Mouse (Mus musculus) intestine, postnatal 0 days (tissue): ENCODE data around the gene Ddx20. TPM values are rescaled to one million over a fixed set of nuclear protein-coding genes. Genes with fewer than 3 reads are reported as not detected.
A peak's percentile ranks its signal among the peaks of the same experiment; 100 is the strongest.

Experiments used
- ATAC-seq: fragments of 200-750 bp; cut with Nextera tagmentation; 2 replicates; pipeline ENCODE4 v1.8.0; 2017; ENCODE audit warnings: mild to moderate bottlenecking, moderate TSS enrichment, moderate library complexity
- H3K27ac ChIP-seq: fragments of 300-500 bp; sonication (generic); 2 replicates; pipeline ENCODE4 v1.5.1; 2014; ENCODE audit warnings: mild to moderate bottlenecking, low read depth, low read length, moderate library complexity
- H3K27me3 ChIP-seq: fragments of 300-500 bp; sonication (generic); replicated peaks from 2 replicates; pipeline ENCODE4 v1.6.1; 2014; ENCODE audit warnings: low read length, mixed read lengths; ENCODE audit not compliant: control insufficient read depth, insufficient read depth
- H3K36me3 ChIP-seq: fragments of 300-500 bp; sonication (generic); 2 replicates; pipeline ENCODE4 v1.6.1; 2014; ENCODE audit warnings: mild to moderate bottlenecking, moderate library complexity; ENCODE audit not compliant: control insufficient read depth, insufficient read depth
- H3K4me1 ChIP-seq: fragments of 300-500 bp; sonication (generic); replicated peaks from 2 replicates; pipeline ENCODE4 v1.6.1; 2014; ENCODE audit warnings: antibody characterized with exemption, low read length, mixed read lengths; ENCODE audit not compliant: control insufficient read depth, insufficient read depth
- H3K4me2 ChIP-seq: fragments of 300-500 bp; sonication (generic); replicated peaks from 2 replicates; pipeline ENCODE4 v1.6.1; 2014; ENCODE audit warnings: low read depth, mild to moderate bottlenecking, moderate library complexity
- H3K4me3 ChIP-seq: fragments of 300-500 bp; sonication (generic); 2 replicates; pipeline ENCODE4 v1.5.1; 2014; ENCODE audit warnings: low read depth, low read length
- H3K9ac ChIP-seq: fragments of 300-500 bp; sonication (generic); 2 replicates; pipeline ENCODE4 v1.6.1; 2014; ENCODE audit warnings: mild to moderate bottlenecking, low read depth, low read length
- H3K9me3 ChIP-seq: fragments of 300-500 bp; sonication (generic); 2 replicates; pipeline ENCODE4 v1.6.1; 2016; ENCODE audit warnings: mixed run types; ENCODE audit not compliant: control insufficient read depth
- CTCF ChIP-seq: sonication (generic); IDR thresholded peaks from 2 replicates; pipeline ENCODE4 v1.5.1; 2016; ENCODE audit warnings: low read depth, mild to moderate bottlenecking, control low read depth, antibody characterized with exemption, moderate library complexity
- WGBS: fragments of 180-500 bp; shearing (Covaris S2); extraction: QIAGEN DNeasy Blood & Tissue Kit; methylation state at CpG from one replicate; pipeline ENCODE4 v1.1.7; 2014; 5-methylcytosine and 5-hydroxymethylcytosine counted together
- polyA plus RNA-seq: library from polyadenylated mRNA; unstranded; fragments of >200 nt; fragmentation: Nextera tagmentation; extraction: Ambion mirVana; gene quantifications from 2 replicates; pipeline ENCODE4 v1.2.1, GENCODE M21; 2015

The Ddx20 gene
- polyA plus RNA-seq, 1 experiment from 2014 or later, result 11.4 TPM

DNA sequence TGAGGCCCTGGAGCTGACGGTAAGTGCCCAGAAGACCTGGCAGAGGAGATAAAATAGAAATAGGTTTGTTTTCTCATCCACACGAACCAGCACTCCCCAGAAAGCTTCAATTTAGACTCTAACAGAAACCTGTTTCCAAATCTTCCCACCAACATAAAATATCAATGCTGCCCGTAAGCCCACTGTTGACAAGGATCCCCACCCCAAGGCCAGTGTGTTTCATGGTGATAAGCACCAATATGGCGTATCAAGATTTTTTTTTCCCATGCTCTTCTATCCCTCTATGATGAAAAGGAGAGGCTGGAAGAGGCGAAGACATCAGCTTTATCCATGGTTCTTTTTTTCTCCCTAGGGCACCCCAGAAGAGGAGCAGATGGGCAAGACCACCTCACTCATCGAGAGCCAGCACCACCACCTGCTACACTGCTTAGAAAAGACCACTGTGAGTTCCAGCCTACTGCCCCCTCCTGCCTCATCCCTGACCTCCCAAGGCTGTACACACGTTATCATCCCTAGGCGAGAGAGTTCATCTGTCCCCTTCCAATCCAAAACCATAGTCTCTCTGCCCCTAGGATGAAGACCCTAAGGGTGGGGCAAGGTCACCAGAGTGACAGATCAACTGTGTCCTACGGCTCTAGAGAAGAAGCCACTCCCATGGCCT lies 22.1 kb downstream of the Ddx20 start:
- Histone ChIP-seq H3K4me1 (no peaks in the 10 kb centered on the region), H3K27ac (no peak overlapping the region), H3K9ac (no peak overlapping the region), H3K36me3 (no peaks in the 10 kb centered on the region), H3K9me3 (no peaks in the 10 kb centered on the region), H3K4me3 (no peak overlapping the region), H3K27me3 (no peaks in the 10 kb centered on the region), H3K4me2 (no peak overlapping the region)
- no peak for TF ChIP-seq CTCF
- ATAC-seq, result no peak
- 78% methylated on average over 9 of the region's 9 CpGs for WGBS

DNA sequence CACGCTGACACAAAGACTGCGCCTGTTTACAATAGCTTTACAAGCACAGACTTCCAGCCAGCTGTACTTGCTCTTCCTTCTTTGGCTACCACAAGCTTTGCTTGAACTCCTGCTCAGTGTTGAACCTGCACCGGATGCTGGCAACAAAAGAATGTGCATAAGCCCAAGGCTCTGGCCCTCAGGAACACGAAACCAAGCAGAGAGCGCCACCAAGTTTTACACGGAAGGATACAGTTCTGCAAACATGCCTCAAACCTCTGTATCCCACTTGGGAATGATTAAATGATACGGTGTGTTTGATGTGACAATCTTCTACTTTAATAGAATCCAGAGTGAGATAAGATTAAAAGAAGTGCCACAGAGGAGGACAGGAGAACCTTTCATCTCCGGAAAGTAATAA lies 24.3 kb downstream of the Ddx20 start:
- no peak overlapping the region for H3K27ac ChIP-seq
- ATAC-seq, result no peak

DNA sequence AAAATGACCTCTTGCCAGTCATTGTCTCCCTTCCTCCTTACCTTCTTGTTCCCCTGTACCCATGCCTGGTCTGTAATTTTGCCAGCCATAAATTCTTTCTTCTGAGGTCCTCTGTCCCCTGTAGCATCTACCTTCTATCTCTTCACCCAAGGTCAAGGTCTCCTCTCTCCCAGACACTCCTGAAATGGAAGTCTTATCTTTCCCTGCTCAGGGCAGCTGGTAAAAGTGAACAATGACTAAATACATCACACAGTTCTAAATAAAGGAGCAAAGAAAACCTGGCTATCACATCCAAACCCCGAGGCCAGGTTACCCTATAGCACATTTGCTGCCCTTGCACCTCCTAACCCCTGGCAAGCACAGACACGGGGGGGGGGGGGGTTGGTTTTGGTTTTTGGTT lies 26.8 kb downstream of the Ddx20 start:
- H3K4me3 ChIP-seq, result no peak overlapping the region
- no peak for TF ChIP-seq CTCF
- no peaks in the 10 kb centered on the region for H3K4me1 ChIP-seq
- no peaks in the 10 kb centered on the region for H3K9me3 ChIP-seq
- ATAC-seq, result no peak
- no peaks in the 10 kb centered on the region for H3K27me3 ChIP-seq
- H3K4me2 ChIP-seq, result no peak overlapping the region
- no peak overlapping the region for H3K27ac ChIP-seq
- 34% methylated on average over 2 of the region's 2 CpGs for WGBS
- H3K36me3 ChIP-seq, result no peaks in the 10 kb centered on the region
- H3K9ac ChIP-seq, result no peak overlapping the region

More for the DNA sequence above, 24.3 kb downstream of the Ddx20 start:
- H3K27me3 ChIP-seq, result no peaks in the 10 kb centered on the region
- no peaks in the 10 kb centered on the region for H3K36me3 ChIP-seq
- no peaks in the 10 kb centered on the region for H3K9me3 ChIP-seq
- H3K4me1 ChIP-seq, result no peaks in the 10 kb centered on the region
- TF ChIP-seq CTCF, result peak; percentile 43
- H3K9ac ChIP-seq, result no peak overlapping the region
- no peak overlapping the region for H3K4me2 ChIP-seq
- no peak overlapping the region for H3K4me3 ChIP-seq
- WGBS, result 34% methylated on average over 8 of the region's 8 CpGs

DNA sequence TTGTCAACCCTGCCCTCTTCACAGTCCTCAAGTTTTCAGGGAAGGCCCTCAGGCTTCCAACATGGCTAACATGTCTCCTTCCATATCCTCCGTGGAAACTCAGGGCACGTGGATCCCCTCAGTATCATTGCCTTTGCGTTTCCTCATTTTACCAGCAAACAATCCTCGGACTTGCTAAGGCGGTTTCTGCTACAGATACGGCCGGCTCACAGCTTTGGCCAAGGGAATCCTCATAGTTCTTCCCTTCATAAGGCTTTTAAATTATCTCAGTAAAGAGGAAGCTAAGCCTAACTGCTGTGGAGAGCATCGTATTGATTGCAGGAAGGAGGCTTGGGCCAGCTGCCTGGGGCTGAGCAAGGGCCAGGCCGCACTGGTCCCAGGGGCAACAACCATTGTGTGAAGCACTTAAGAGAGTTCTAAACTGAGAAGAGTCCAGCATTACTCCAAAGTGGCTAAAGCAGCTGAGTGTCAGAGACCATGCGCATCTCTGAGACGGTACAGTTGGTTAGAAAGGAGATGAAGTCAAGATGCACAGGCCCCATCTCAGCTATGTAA lies 32.3 kb downstream of the Ddx20 start:
- ATAC-seq, result no peak

DNA sequence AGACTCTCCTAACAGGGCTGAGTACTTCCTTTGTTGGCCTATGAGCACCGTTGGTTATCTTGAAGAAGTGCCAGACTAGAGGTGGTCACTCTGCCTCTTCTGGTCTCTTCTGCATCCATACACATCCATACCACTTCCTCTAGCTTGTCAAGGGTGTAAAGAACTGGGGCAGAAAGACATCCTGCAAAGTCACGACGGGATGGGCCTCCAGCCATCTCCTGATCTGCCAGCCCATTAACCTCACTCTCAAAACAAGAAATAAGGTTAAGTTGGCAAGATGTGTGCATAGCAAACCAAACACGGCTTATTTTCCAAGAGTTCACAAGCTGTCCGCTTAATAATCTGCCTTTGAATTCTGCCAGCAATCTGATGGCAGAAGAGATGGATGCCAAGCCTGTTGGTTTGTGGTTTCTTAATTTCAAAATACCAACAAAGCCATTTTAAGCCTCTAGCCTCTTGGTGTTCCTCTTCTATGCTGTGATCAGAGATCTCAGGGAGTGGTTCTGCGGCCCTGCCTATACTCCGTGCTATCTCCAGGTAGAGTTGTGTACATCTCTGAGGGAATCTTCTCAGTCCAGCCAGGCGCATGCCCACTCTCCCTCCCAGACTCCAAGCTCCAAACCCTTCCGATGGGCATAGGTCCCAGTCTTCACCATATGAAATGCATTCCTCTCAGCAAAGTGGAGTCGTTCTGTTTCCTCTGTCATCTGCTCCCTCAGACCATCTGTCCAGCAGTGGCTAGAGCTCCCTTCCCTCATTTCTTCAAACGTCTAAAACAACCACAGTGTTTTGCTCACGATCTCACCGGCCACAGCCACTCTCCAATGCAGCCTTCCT lies 33.6 kb downstream of the Ddx20 start:
- Histone ChIP-seq H3K27me3 (no peaks in the 10 kb centered on the region), H3K9me3 (no peaks in the 10 kb centered on the region), H3K4me1 (no peaks in the 10 kb centered on the region), H3K9ac (no peak overlapping the region), H3K4me2 (no peak overlapping the region), H3K36me3 (no peaks in the 10 kb centered on the region), H3K27ac (no peak overlapping the region), H3K4me3 (no peak overlapping the region)
- WGBS, result 87% methylated on average over 13 of the region's 13 CpGs
- no peak for TF ChIP-seq CTCF
- no peak for ATAC-seq

More for the DNA sequence above, 32.3 kb downstream of the Ddx20 start:
- Histone ChIP-seq H3K36me3 (no peaks in the 10 kb centered on the region), H3K4me2 (no peak overlapping the region), H3K9ac (no peak overlapping the region), H3K27ac (no peak overlapping the region), H3K4me3 (no peak overlapping the region), H3K27me3 (no peaks in the 10 kb centered on the region), H3K4me1 (no peaks in the 10 kb centered on the region), H3K9me3 (no peaks in the 10 kb centered on the region)
- 84% methylated on average over 11 of the region's 11 CpGs for WGBS
- TF ChIP-seq CTCF, result no peak

DNA sequence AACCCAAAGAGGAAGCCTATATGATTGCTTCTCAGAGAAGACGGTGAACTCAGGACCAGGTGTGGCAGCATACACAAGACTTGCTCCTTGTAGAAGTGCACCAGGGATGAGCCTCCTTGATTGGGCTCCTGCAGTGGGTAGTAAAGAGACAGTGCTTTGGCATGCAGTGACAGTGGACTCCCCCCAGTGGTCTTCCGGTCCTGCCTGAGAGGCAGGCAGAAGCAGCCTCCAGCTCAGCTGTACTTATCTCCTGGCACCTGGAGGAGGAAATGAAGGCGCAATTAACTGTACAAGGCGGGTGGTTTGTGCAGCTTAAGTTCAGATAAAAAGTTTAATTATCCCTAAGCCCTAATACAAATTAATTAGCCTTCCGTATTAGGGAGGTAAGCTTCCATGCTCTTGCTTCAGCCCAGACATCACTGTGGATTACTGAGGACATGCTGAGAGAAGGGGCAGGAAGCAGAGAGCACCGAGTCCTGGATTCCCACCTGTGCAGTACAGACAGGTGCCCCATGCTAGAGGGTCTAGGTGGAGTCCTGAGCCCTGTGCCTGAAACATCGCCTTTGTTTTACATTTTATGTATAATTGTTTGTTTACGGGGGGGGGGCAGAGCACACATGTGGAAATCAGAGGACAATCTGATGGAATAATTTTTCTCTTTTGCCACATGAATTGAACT lies 38.3 kb downstream of the Ddx20 start:
- no peak for TF ChIP-seq CTCF
- 63% methylated on average over 8 of the region's 8 CpGs for WGBS
- Histone ChIP-seq H3K4me3 (no peak overlapping the region), H3K4me1 (no peaks in the 10 kb centered on the region), H3K27ac (no peak overlapping the region), H3K27me3 (no peaks in the 10 kb centered on the region), H3K9me3 (no peaks in the 10 kb centered on the region), H3K9ac (no peak overlapping the region), H3K4me2 (no peak overlapping the region), H3K36me3 (no peaks in the 10 kb centered on the region)
- ATAC-seq, result no peak
